Mouse (Mus musculus) kidney, adult 2 months (tissue): ENCODE data around the gene Apoh.

Experiments used
- CTCF ChIP-seq: fragments of 200-500 bp; conservative IDR thresholded peaks from 2 replicates; pipeline ENCODE4 v1.5.1; 2011; ENCODE audit warnings: low read depth, mild to moderate bottlenecking, control low read depth, low read length, moderate library complexity, mixed read lengths; ENCODE audit not compliant: insufficient read depth, insufficient read length
- POLR2A ChIP-seq: fragments of 200-500 bp; IDR thresholded peaks from one replicate; pipeline ENCODE4 v1.6.1; 2011; ENCODE audit warnings: low read depth, low read length, control low read depth

GRCm38 (mm10) chr11:108352842-108353388, 9.8 kb downstream of the Apoh start:
- TF ChIP-seq CTCF (no peak), POLR2A (no peak)
